Mouse (Mus musculus) forebrain, embryonic 15.5 days (tissue): ENCODE data around the gene Calm3. TPM values are rescaled to one million over a fixed set of nuclear protein-coding genes. Genes with fewer than 3 reads are reported as not detected.
"Not testable (repeated sequence)": the region's sequence is repeated elsewhere in the genome, so short reads cannot be mapped to it uniquely, and the experiment has no call there.

Source experiments
- ATAC-seq: fragments of 200-750 bp; cut with Nextera tagmentation; replicated peaks from 2 replicates; pipeline ENCODE4 v1.8.0; 2017; ENCODE audit warnings: mild to moderate bottlenecking, moderate TSS enrichment, moderate library complexity
- H3K27ac ChIP-seq: fragments of 300-500 bp; sonication (generic); replicated peaks from 2 replicates; pipeline ENCODE4 v1.5.1; 2015; ENCODE audit warnings: mild to moderate bottlenecking, inconsistent platforms
- H3K27me3 ChIP-seq: fragments of 300-500 bp; sonication (generic); 2 replicates; pipeline ENCODE4 v1.6.1; 2015; ENCODE audit warnings: inconsistent platforms
- H3K36me3 ChIP-seq: fragments of 300-500 bp; sonication (generic); 2 replicates; pipeline ENCODE4 v1.6.1; 2015; ENCODE audit warnings: mild to moderate bottlenecking, inconsistent platforms
- H3K4me1 ChIP-seq: fragments of 300-500 bp; sonication (generic); 2 replicates; pipeline ENCODE4 v1.6.1; 2015; ENCODE audit warnings: inconsistent platforms
- H3K4me2 ChIP-seq: fragments of 300-500 bp; sonication (generic); replicated peaks from 2 replicates; pipeline ENCODE4 v1.6.1; 2015; ENCODE audit warnings: mild to moderate bottlenecking, inconsistent platforms
- H3K4me3 ChIP-seq: fragments of 300-500 bp; sonication (generic); 2 replicates; pipeline ENCODE4 v1.5.1; 2015; ENCODE audit warnings: mild to moderate bottlenecking, inconsistent platforms
- H3K9ac ChIP-seq: fragments of 300-500 bp; sonication (generic); replicated peaks from 2 replicates; pipeline ENCODE4 v1.6.1; 2015; ENCODE audit warnings: mild to moderate bottlenecking, inconsistent platforms
- H3K9me3 ChIP-seq: fragments of 300-500 bp; sonication (generic); 2 replicates; pipeline ENCODE4 v1.6.1; 2016; ENCODE audit warnings: inconsistent platforms
- WGBS: fragments of 180-500 bp; shearing (Covaris S2); methylation state at CpG from one replicate; pipeline ENCODE4 v1.1.7; 2015; ENCODE audit warnings: mixed read lengths; 5-methylcytosine and 5-hydroxymethylcytosine counted together
- polyA plus RNA-seq: library from polyadenylated mRNA; unstranded; fragments of >200 nt; fragmentation: Nextera tagmentation; extraction: Ambion mirVana; gene quantifications from 2 replicates; pipeline ENCODE4 v1.2.1, GENCODE M21; 2015

The Calm3 gene
- 291 and 305 TPM in 2 replicates for polyA plus RNA-seq

DNA sequence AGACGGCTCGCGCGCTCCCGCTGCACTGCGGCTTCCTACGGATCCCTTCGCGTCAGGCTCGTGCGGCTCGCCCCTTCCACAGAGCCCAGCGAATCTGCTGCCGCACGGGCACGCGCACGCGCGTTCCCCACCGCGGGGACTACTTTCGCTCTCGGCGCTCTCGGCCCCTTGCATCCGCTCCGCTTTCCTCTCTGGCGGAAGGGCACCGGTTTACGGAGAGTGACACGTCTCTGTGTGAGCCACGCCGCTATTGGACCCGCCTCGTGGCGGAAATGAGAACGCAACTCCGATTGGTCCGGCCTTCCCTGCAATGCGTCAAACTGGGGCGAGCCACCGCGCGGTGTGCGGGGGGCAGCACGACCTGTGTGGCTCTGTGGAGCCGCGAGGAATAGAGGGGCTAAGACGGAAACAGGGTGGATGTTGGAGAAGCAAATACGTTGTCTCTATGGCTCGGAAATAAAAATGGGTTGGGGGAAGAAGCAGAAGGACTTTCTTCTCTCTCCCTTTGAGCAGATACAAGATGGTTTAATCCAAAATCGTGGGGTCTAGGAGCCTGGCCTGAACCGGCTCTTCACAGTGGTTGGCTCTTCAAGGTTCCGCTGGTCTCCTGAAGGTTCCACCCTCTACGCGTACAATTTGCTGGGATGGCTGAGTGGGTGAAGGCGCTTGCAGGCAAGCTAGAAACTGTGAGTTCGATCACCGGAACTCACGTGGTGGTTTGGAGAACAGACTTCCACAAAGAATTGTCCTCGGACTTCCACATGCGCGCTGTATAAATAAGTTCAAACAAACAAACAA is at the start of gene Calm3:
Calm3 (minus strand) TSS at position 78 of the 798 bp plus-strand sequence.
- Histone ChIP-seq H3K4me3 (peak within 1 kb of the TSS; percentile 58), H3K27me3 (no peaks in the 10 kb centered on the region), H3K4me1 (peaks cover 38% of the 10 kb centered on the region), H3K36me3 (peaks cover 4% of the 10 kb centered on the region; the same call in 1 of the 2 replicates), H3K9ac (peak within 1 kb of the TSS; percentile 92), H3K27ac (peak within 1 kb of the TSS; percentile 99), H3K4me2 (peak within 1 kb of the TSS; percentile 85), H3K9me3 (no peaks in the 10 kb centered on the region)
- peak; percentile 94 for ATAC-seq
- 1% methylated on average over 64 of the region's 64 CpGs for WGBS

GRCm38 (mm10) chr7:16971160-16971559 is 47.2 kb upstream of the Calm3 start:
- whole genome bisulfite sequencing, result 96% methylated on average over 3 of the region's 3 CpGs
- Histone ChIP-seq H3K4me3 (no peak overlapping the region), H3K9me3 (no peaks in the 10 kb centered on the region), H3K27ac (no peak overlapping the region), H3K27me3 (no peaks in the 10 kb centered on the region), H3K4me2 (no peak overlapping the region), H3K4me1 (no peaks in the 10 kb centered on the region), H3K36me3 (no peaks in the 10 kb centered on the region), H3K9ac (no peak overlapping the region)
- no peak for ATAC-seq

- Histone ChIP-seq H3K4me3 (no peak overlapping the region), H3K36me3 (no peaks in the 10 kb centered on the region), H3K4me1 (no peaks in the 10 kb centered on the region), H3K9me3 (no peaks in the 10 kb centered on the region), H3K9ac (no peak overlapping the region), H3K4me2 (no peak overlapping the region), H3K27ac (no peak overlapping the region), H3K27me3 (no peaks in the 10 kb centered on the region)
- WGBS, result 87% methylated on average over 6 of the region's 6 CpGs
- no peak for ATAC-seq
These were observed 44.5 kb upstream of the Calm3 start for GRCm38 (mm10) chr7:16968414-16968813.

DNA sequence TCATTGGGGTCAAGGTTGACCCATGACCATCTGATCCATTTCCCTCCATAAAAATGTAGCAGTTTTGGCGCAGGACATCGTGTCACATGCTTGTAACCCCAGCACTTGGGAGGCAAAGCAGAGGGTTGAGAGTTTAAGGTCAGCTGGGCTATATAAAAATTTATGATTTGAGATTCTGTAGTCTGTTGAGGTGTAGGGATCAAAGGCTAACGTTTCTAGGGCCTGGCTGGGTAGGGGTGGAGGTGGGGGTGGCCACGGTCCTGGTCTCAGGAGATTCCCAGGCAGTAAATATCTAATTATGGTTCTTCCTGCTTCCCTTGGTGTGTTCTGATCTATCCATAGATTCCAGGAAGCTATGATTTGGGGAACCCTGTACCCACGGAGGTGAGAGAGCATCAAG is 37.8 kb upstream of the Calm3 start:
- Histone ChIP-seq H3K4me2 (no peak overlapping the region), H3K9me3 (no peaks in the 10 kb centered on the region), H3K27me3 (no peaks in the 10 kb centered on the region), H3K27ac (no peak overlapping the region), H3K4me3 (no peak overlapping the region), H3K36me3 (no peaks in the 10 kb centered on the region), H3K9ac (no peak overlapping the region), H3K4me1 (peaks cover 51% of the 10 kb centered on the region)
- WGBS, result 79% methylated on average over 5 of the region's 5 CpGs
- ATAC-seq, result no peak

GRCm38 (mm10) chr7:16959539-16960187 is 35.7 kb upstream of the Calm3 start, which contains the start of gene Pnmal1:
Gene Pnmal1, plus strand, starts transcription at chr7:16959679.
- H3K36me3 ChIP-seq, result no peaks in the 10 kb centered on the region
- 9% methylated on average over 17 of the region's 17 CpGs for WGBS

GRCm38 (mm10) chr7:16956410-16957265 is 32.7 kb upstream of the Calm3 start:
- H3K27ac ChIP-seq, result peak overlapping the region; percentile 93
- peak overlapping the region; percentile 34 for H3K4me2 ChIP-seq
- H3K9me3 ChIP-seq, result no peaks in the 10 kb centered on the region
- WGBS, result 32% methylated on average over 15 of the region's 15 CpGs
- no peaks in the 10 kb centered on the region for H3K36me3 ChIP-seq
- ATAC-seq, result peak; percentile 76
- H3K9ac ChIP-seq, result 0 out of 2 replicates have a peak overlapping the region, but pooled peaks have one; percentile 23
- H3K4me3 ChIP-seq, result peak overlapping the region; percentile 16; the same call in 1 of the 2 replicates
- H3K27me3 ChIP-seq, result no peaks in the 10 kb centered on the region
- peaks cover 52% of the 10 kb centered on the region for H3K4me1 ChIP-seq

More at GRCm38 (mm10) chr7:16959539-16960187, 35.7 kb upstream of the Calm3 start, which contains the start of gene Pnmal1:
- peak; percentile 93 for ATAC-seq
- Histone ChIP-seq H3K4me3 (peak within 1 kb of the TSS; percentile 46), H3K4me2 (peak within 1 kb of the TSS; percentile 80), H3K9me3 (no peaks in the 10 kb centered on the region), H3K9ac (peak within 1 kb of the TSS; percentile 51), H3K4me1 (peaks cover 56% of the 10 kb centered on the region), H3K27ac (peak within 1 kb of the TSS; percentile 91), H3K27me3 (no peaks in the 10 kb centered on the region)

DNA sequence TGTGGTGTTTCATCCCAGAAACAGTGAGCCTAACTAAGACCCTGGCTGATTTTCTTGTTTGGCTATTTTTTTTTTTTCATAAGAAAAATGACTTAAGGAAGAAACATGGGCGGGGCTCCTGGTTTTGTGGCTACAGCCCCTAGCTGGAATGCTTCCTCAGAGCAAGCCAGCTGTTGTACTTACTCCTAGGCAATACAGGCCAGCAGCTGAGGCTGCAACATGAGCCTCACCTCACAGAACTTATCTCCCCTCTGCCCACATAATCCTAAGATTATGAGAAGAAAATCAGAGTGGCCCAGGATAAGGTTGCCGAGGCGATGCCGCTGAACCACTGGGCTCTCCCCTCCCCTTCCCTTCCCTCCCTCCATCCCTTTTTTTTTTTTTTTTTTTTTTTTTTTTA is 31.8 kb upstream of the Calm3 start:
- H3K4me1 ChIP-seq, result peaks cover 45% of the 10 kb centered on the region

DNA sequence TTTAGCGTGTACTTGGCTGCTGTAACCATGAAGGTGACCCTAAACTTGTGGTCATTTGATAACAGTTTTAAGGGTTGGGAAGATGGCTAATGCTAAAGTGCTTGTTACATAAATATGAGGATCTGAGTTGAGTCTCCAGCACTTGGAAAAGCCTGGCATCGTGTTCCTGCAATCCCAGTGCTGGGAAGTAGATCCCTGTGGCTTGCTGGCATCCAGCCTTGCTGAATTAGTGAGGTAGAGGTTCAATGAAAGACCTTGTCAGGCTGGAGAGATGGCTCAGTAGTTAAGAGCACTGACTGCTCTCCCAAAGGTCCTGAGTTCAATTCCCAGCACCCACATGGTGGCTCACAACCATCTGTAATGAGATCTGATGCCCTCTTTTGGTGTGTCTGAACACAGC is 29.9 kb upstream of the Calm3 start:
- not testable (repeated sequence) for ATAC-seq, H3K4me2 ChIP-seq, H3K9ac ChIP-seq, H3K36me3 ChIP-seq, H3K4me3 ChIP-seq, H3K27me3 ChIP-seq, H3K27ac ChIP-seq, H3K9me3 ChIP-seq
- 67% methylated on average over 2 of the region's 2 CpGs for WGBS
- peaks cover 45% of the 10 kb centered on the region for H3K4me1 ChIP-seq

More for the DNA sequence above, 31.8 kb upstream of the Calm3 start:
- Histone ChIP-seq H3K4me2 (no peak overlapping the region), H3K9me3 (no peaks in the 10 kb centered on the region), H3K27me3 (no peaks in the 10 kb centered on the region), H3K27ac (peak overlapping the region; percentile 93), H3K36me3 (no peaks in the 10 kb centered on the region), H3K9ac (no peak overlapping the region), H3K4me3 (no peak overlapping the region)
- 82% methylated on average over 4 of the region's 4 CpGs for WGBS
- no peak for ATAC-seq

- Histone ChIP-seq H3K9me3 (no peaks in the 10 kb centered on the region), H3K27me3 (no peaks in the 10 kb centered on the region; the same call in 1 of the 2 replicates), H3K36me3 (no peaks in the 10 kb centered on the region), H3K4me2 (no peak overlapping the region), H3K4me3 (no peak overlapping the region), H3K9ac (no peak overlapping the region), H3K4me1 (peaks cover 48% of the 10 kb centered on the region), H3K27ac (peak overlapping the region; percentile 67)
- ATAC-seq, result peak; percentile 49
- 29% methylated on average over 18 of the region's 18 CpGs for WGBS
These were observed 27.1 kb upstream of the Calm3 start for GRCm38 (mm10) chr7:16950861-16951635.

- Histone ChIP-seq H3K9me3 (no peaks in the 10 kb centered on the region), H3K27me3 (no peaks in the 10 kb centered on the region; the same call in 1 of the 2 replicates), H3K27ac (peak overlapping the region; percentile 67), H3K4me2 (peak overlapping the region; percentile 78), H3K36me3 (no peaks in the 10 kb centered on the region), H3K9ac (peak overlapping the region; percentile 49), H3K4me1 (peaks cover 55% of the 10 kb centered on the region), H3K4me3 (peak overlapping the region; percentile 60)
- ATAC-seq, result peak; percentile 65
- 12% methylated on average over 29 of the region's 29 CpGs for WGBS
These were observed 26.3 kb upstream of the Calm3 start for GRCm38 (mm10) chr7:16949908-16950841.
